In the genomic region with DNA sequence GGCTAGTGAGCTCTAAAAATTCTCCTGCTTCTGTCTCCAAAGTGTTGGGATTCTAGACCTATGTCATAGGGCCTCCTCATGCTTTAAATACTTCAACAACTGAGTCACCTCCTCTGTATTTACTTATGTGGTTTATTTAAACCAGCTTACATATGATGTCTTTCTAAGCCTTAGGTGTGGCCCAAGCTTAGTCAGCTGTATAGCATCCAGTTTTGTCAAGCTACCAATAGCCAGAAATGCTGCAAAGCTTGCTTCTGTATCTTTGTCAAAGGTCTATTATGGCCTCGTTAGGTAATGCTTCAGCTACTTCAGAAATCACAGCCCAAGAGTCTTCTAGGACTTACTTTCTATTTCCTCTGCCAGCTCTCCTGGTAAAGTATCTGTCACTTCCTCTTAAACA, we compare ENCODE assay signal across 20 mouse cellular contexts.
"Had no signal": no experiment of that assay in that cellular context is flagged by ENCODE, and none has a peak within 500 bp of the region (broad histone marks: within the 10 kb centered on the region; RNA-seq: fewer than 3 reads in every experiment).

No protein-coding gene starts in this region.

- ATAC-seq: liver, postnatal 0 days; lung, postnatal 0 days; midbrain, embryonic 13.5 days; midbrain, embryonic 16.5 days had no signal

- H3K4me1 ChIP-seq: limb, embryonic 12.5 days; limb, embryonic 15.5 days; megakaryocyte, embryonic 14.5 days; midbrain, embryonic 10.5 days; midbrain, embryonic 13.5 days had no signal

- H3K27ac ChIP-seq: limb, embryonic 12.5 days; limb, embryonic 15.5 days; liver, embryonic 14.5 days; macrophage; midbrain, embryonic 10.5 days; midbrain, embryonic 13.5 days; stomach, postnatal 0 days had no signal

- H3K4me3 ChIP-seq: limb, embryonic 12.5 days; limb, embryonic 15.5 days; megakaryocyte, embryonic 14.5 days; midbrain, embryonic 10.5 days; midbrain, embryonic 13.5 days had no signal

- DNase-seq: kidney, adult 9 months; kidney, postnatal 14 days; kidney, postnatal 4 days; left cerebral cortex, postnatal 4 days; liver, postnatal 0 days; lung, embryonic 14.5 days; right cerebral cortex, adult 18-20 months; right cerebral cortex, postnatal 14 days; right cerebral cortex, postnatal 4 days; thymus, postnatal 25 days had no signal
